Mouse (Mus musculus): Measurements from ENCODE around the gene Mlst8. TPM values are rescaled to one million over a fixed set of nuclear protein-coding genes. Genes with fewer than 3 reads are reported as not detected.

Gene Mlst8
- polyA plus RNA-seq, 1 experiment from 2014 or later = 38.6 TPM

GRCm38 (mm10) chr17:24454756-24455522, 23.9 kb downstream of the Mlst8 start:
- H3K36me3 ChIP-seq = peaks cover 20% of the 10 kb centered on the region
- H3K4me2 ChIP-seq (replicated peaks) = peak overlapping the region; percentile 85
- H3K4me3 ChIP-seq (replicated peaks) = peak overlapping the region; percentile 88
- H3K27me3 ChIP-seq = no peaks in the 10 kb centered on the region
- peak; percentile 93 for ATAC-seq
- peaks cover 15% of the 10 kb centered on the region for H3K4me1 ChIP-seq (replicated peaks)
- H3K9ac ChIP-seq (replicated peaks) = peak overlapping the region; percentile 90
- under 1% methylated on average over 67 of the region's 67 CpGs for WGBS
- H3K27ac ChIP-seq = peak overlapping the region; percentile 91
- no peaks in the 10 kb centered on the region for H3K9me3 ChIP-seq

GRCm38 (mm10) chr17:24454218-24454755, 24.6 kb downstream of the Mlst8 start:
- Histone ChIP-seq H3K4me2 (replicated peaks) (peak overlapping the region; percentile 85), H3K36me3 (peaks cover 26% of the 10 kb centered on the region), H3K27ac (peak overlapping the region; percentile 91), H3K4me3 (replicated peaks) (peak overlapping the region; percentile 88), H3K4me1 (replicated peaks) (peaks cover 15% of the 10 kb centered on the region), H3K9ac (replicated peaks) (peak overlapping the region; percentile 90), H3K9me3 (no peaks in the 10 kb centered on the region), H3K27me3 (no peaks in the 10 kb centered on the region)
- 10% methylated on average over 14 of the region's 14 CpGs for WGBS
- ATAC-seq = no peak

- H3K4me3 ChIP-seq (replicated peaks) = peak overlapping the region; percentile 88; the same call in 1 of the 2 replicates
- peaks cover 15% of the 10 kb centered on the region for H3K4me1 ChIP-seq (replicated peaks)
- no peaks in the 10 kb centered on the region for H3K9me3 ChIP-seq
- ATAC-seq = no peak
- H3K9ac ChIP-seq (replicated peaks) = no peak overlapping the region
- 95% methylated on average over 2 of the region's 2 CpGs for WGBS
- peaks cover 36% of the 10 kb centered on the region for H3K36me3 ChIP-seq
- H3K4me2 ChIP-seq (replicated peaks) = peak overlapping the region; percentile 85; the same call in 1 of the 2 replicates
- no peak overlapping the region for H3K27ac ChIP-seq
- H3K27me3 ChIP-seq = no peaks in the 10 kb centered on the region
Measured at GRCm38 (mm10) chr17:24453372-24453771, 25.5 kb downstream of the Mlst8 start.

GRCm38 (mm10) chr17:24451220-24451619, 27.7 kb downstream of the Mlst8 start:
- H3K36me3 ChIP-seq = peaks cover 57% of the 10 kb centered on the region
- no peak overlapping the region for H3K4me2 ChIP-seq (replicated peaks)
- H3K27me3 ChIP-seq = no peaks in the 10 kb centered on the region
- no peak overlapping the region for H3K4me3 ChIP-seq (replicated peaks)
- no peak overlapping the region for H3K9ac ChIP-seq (replicated peaks)
- WGBS = 97% methylated on average over 6 of the region's 6 CpGs
- peaks cover 15% of the 10 kb centered on the region for H3K4me1 ChIP-seq (replicated peaks)
- no peaks in the 10 kb centered on the region for H3K9me3 ChIP-seq
- H3K27ac ChIP-seq = no peak overlapping the region
- ATAC-seq = no peak

GRCm38 (mm10) chr17:24449507-24449906, 29.4 kb downstream of the Mlst8 start:
- peaks cover 74% of the 10 kb centered on the region for H3K36me3 ChIP-seq
- H3K27ac ChIP-seq = no peak overlapping the region
- no peak overlapping the region for H3K4me2 ChIP-seq (replicated peaks)
- H3K4me1 ChIP-seq (replicated peaks) = peaks cover 15% of the 10 kb centered on the region
- no peaks in the 10 kb centered on the region for H3K9me3 ChIP-seq
- WGBS = 94% methylated on average over 6 of the region's 6 CpGs
- no peak overlapping the region for H3K9ac ChIP-seq (replicated peaks)
- no peak overlapping the region for H3K4me3 ChIP-seq (replicated peaks)
- ATAC-seq = no peak
- H3K27me3 ChIP-seq = no peaks in the 10 kb centered on the region

GRCm38 (mm10) chr17:24446590-24446989, 32.3 kb downstream of the Mlst8 start:
- WGBS = 95% methylated on average over 8 of the region's 8 CpGs
- Histone ChIP-seq H3K36me3 (peaks cover 100% of the 10 kb centered on the region), H3K4me3 (replicated peaks) (no peak overlapping the region), H3K9ac (replicated peaks) (no peak overlapping the region), H3K27me3 (no peaks in the 10 kb centered on the region), H3K27ac (no peak overlapping the region), H3K4me2 (replicated peaks) (no peak overlapping the region), H3K9me3 (no peaks in the 10 kb centered on the region), H3K4me1 (replicated peaks) (no peaks in the 10 kb centered on the region)
- no peak for ATAC-seq

- Histone ChIP-seq H3K9me3 (no peaks in the 10 kb centered on the region), H3K4me1 (replicated peaks) (no peaks in the 10 kb centered on the region), H3K36me3 (peaks cover 98% of the 10 kb centered on the region), H3K27me3 (no peaks in the 10 kb centered on the region), H3K9ac (replicated peaks) (no peak overlapping the region), H3K4me3 (replicated peaks) (no peak overlapping the region), H3K4me2 (replicated peaks) (no peak overlapping the region), H3K27ac (no peak overlapping the region)
- ATAC-seq = no peak
- 98% methylated on average over 4 of the region's 4 CpGs for WGBS
Measured at GRCm38 (mm10) chr17:24443409-24443808, 35.5 kb downstream of the Mlst8 start.

- no peak within 1 kb of the TSS for H3K4me2 ChIP-seq (replicated peaks)
- 81% methylated on average over 7 of the region's 7 CpGs for WGBS
- peaks cover 98% of the 10 kb centered on the region for H3K36me3 ChIP-seq
- H3K27me3 ChIP-seq = no peaks in the 10 kb centered on the region
- no peak within 1 kb of the TSS for H3K27ac ChIP-seq
- no peak within 1 kb of the TSS for H3K9ac ChIP-seq (replicated peaks)
- no peaks in the 10 kb centered on the region for H3K4me1 ChIP-seq (replicated peaks)
- no peak within 1 kb of the TSS for H3K4me3 ChIP-seq (replicated peaks)
- ATAC-seq = no peak
- H3K9me3 ChIP-seq = no peaks in the 10 kb centered on the region
Measured at GRCm38 (mm10) chr17:24442632-24443155, 36.2 kb downstream of the Mlst8 start, which contains the start of gene Dnase1l2. Gene Dnase1l2, minus strand, starts transcription at chr17:24443105.

- 90% methylated on average over 14 of the region's 14 CpGs for WGBS
- Histone ChIP-seq H3K9ac (replicated peaks) (no peak overlapping the region), H3K4me1 (replicated peaks) (no peaks in the 10 kb centered on the region), H3K4me3 (replicated peaks) (no peak overlapping the region), H3K36me3 (peaks cover 96% of the 10 kb centered on the region), H3K27ac (no peak overlapping the region), H3K9me3 (no peaks in the 10 kb centered on the region), H3K4me2 (replicated peaks) (no peak overlapping the region), H3K27me3 (no peaks in the 10 kb centered on the region)
- no peak for ATAC-seq
Measured at GRCm38 (mm10) chr17:24442107-24442506, 36.8 kb downstream of the Mlst8 start.

- Histone ChIP-seq H3K27me3 (no peaks in the 10 kb centered on the region), H3K9ac (replicated peaks) (no peak overlapping the region), H3K36me3 (peaks cover 88% of the 10 kb centered on the region), H3K4me3 (replicated peaks) (no peak overlapping the region), H3K27ac (no peak overlapping the region), H3K4me1 (replicated peaks) (no peaks in the 10 kb centered on the region), H3K9me3 (no peaks in the 10 kb centered on the region), H3K4me2 (replicated peaks) (no peak overlapping the region)
- no peak for ATAC-seq
- 37% methylated on average over 2 of the region's 2 CpGs for WGBS
Measured at GRCm38 (mm10) chr17:24441148-24441547, 37.7 kb downstream of the Mlst8 start.

- Histone ChIP-seq H3K36me3 (peaks cover 88% of the 10 kb centered on the region), H3K9me3 (no peaks in the 10 kb centered on the region), H3K27ac (no peak overlapping the region), H3K27me3 (no peaks in the 10 kb centered on the region), H3K4me2 (replicated peaks) (no peak overlapping the region), H3K4me1 (replicated peaks) (no peaks in the 10 kb centered on the region), H3K4me3 (replicated peaks) (no peak overlapping the region), H3K9ac (replicated peaks) (no peak overlapping the region)
- 92% methylated on average over 8 of the region's 8 CpGs for WGBS
- no peak for ATAC-seq
Measured at GRCm38 (mm10) chr17:24440377-24440776, 38.5 kb downstream of the Mlst8 start.

- no peaks in the 10 kb centered on the region for H3K9me3 ChIP-seq
- 77% methylated on average over 5 of the region's 5 CpGs for WGBS
- no peaks in the 10 kb centered on the region for H3K27me3 ChIP-seq
- H3K27ac ChIP-seq = no peak overlapping the region
- no peak overlapping the region for H3K4me3 ChIP-seq (replicated peaks)
- H3K36me3 ChIP-seq = peaks cover 67% of the 10 kb centered on the region
- no peaks in the 10 kb centered on the region for H3K4me1 ChIP-seq (replicated peaks)
- H3K4me2 ChIP-seq (replicated peaks) = no peak overlapping the region
- H3K9ac ChIP-seq (replicated peaks) = no peak overlapping the region
- ATAC-seq = 0 out of 2 replicates have a peak, but pooled peaks have one; percentile 56
Measured at GRCm38 (mm10) chr17:24437016-24437415, 41.9 kb downstream of the Mlst8 start.

Measured in midbrain, embryonic 13.5 days (tissue).